Mouse (Mus musculus) cerebellum, adult 11 months (tissue): Measurements from ENCODE around the gene Ccdc92.

Source experiments
- DNase-seq: peaks from one replicate; pipeline ENCODE4 v3.0.0; 2022

Ccdc92 gene

DNA sequence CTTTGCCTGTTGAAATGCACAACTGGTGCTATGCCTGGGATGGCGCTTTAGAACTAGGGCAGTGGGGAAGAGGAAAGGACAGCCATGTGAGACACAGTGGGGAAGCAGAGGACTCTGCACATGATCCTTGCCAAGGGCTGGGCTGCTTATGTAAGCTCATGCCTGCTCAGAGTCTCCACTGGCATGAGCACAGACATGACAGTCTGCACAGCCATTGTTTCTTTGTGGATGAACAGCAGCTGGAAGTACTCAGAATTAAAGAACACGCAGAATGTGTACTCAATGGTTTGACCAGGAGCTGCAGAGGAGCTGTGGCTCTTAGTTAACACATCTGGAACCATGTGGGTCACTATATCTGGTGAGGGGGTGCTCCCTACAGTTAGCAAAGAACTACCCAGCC is 9.1 kb downstream of the Ccdc92 start:
- DNase-seq = peak; percentile 79

DNA sequence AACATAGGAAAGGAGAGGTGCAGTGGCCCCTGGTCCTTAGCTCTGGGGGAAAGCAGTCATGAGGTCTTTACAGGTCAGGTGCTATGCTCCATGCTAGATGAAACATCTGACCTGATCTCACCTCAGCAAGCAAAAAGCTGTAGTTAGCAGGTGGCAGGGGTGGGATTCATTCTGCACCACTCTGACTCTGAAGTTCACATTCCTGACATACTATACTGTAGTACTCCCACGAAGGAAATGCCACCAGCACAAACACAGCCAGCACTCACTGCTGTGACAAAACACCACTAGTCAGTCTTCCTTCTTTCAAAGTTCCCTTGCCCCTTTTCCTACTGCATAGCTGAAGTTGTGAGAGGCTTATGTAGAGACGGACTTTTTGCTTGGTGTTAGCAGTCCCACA is 9.9 kb downstream of the Ccdc92 start:
- no peak for DNase-seq

DNA sequence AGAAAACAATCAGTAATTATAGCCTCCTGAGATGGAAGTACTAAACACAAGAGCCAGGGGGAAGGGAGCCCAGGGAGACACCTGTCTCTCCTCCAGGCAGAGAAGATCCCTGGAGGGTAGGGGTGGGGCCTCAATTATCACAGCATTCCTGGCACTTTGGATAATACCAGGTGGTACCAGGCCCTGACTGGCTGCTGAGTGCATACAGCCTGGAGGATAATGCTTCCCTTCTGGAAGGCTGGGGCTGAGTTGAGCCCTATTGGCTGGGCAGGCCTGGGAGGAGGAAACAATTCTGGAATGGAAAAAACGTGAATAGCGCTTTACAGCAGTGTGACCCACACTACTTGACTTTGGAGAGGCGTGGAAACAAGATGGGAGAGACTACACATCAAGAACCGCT is 10.7 kb downstream of the Ccdc92 start:
- no peak for DNase-seq

DNA sequence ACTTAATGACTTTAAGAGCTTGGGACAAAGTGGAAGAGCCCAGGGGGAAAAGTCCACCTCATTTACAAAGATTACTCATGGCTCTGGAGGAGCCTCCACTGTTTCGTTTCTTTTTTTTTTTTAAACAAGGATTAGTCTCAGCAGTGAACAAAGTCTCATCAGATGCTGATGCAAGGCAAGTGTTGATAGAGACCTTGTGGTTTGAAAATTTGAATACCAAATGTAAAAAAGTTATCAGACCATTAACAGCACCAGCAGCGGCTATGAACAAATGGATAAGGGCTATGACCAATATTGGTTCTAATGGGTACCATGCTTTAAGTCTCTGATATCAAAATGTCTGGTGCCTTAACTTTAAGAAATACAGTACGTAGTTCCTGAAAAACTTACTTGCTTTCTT is 13.2 kb downstream of the Ccdc92 start:
- no peak for DNase-seq

DNA sequence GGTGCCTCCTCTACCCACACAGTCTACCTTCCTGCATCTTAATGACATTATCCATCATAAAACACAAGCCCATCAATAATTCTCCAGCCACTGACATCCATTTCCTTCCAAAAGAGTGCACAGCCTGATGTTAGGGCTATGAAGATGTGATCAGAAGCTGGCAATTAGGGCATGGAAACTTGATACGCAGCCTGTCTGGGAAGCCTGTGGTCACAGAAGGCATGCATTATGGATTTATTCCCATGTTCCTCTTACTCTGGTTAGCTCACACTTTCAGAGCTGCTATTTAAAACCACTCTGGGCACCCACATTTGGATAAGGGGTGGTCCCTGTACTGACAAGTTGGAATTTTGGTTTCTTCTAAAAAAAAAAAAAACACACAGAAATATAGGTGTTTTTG is 15.2 kb downstream of the Ccdc92 start:
- DNase-seq = no peak

DNA sequence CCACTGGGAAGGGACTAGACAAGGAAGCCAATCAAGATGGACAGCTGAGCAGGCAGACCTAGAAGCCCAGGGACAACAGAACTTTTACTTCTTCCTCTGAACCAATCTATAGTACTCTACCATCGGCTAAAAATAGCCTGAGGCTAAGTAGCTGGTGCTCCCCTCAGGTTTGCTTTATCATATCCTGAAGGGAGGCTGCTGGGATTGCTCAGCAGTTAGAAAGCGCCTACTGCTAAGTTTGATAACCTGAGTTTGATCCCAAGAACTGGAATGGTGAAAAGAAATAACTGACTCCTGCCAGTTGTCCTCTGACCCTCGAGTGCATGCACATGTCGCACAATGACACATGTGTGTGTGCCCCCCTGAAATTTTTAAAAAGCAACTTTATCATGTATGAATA is 17.3 kb downstream of the Ccdc92 start:
- DNase-seq = no peak

DNA sequence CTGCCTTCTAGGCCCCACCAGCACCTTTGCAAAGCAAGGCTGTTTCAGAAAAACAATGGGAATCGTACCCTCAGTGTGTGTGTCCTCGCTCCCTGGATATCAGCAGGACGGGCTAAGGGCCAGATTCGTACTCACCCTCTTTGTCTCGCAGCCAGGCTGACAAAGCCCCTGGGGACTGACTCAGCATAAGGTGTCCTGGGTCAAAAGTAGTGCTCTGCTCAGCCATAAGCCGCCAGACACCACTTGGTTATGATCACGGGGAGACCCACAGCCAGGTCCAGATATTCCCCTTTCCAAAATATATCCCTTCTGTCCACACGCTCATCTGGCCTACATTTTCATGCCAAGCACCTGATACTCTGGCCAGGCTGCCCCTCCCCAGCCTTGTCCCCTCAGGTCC is 18.8 kb downstream of the Ccdc92 start:
- DNase-seq = peak; percentile 50

DNA sequence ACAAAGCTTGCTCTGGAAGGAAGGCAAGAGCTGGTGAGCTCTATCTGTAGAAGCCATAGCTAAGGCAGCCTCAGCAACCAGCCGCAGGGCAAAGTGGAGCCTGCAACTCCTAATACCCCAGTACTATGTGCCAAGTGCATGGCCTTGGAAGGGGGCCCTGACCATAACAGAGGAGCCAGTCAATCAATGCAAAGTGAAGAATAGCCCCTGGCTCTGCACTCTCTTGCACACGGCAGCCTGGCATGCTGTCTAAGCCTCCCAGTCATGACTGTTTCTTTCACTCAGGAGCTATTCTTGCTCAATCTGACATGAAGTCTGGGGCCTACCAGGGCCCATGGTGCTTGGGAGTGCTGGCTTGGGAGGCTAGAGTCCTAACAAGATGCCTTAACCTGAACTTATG is 21.6 kb downstream of the Ccdc92 start:
- DNase-seq = no peak

DNA sequence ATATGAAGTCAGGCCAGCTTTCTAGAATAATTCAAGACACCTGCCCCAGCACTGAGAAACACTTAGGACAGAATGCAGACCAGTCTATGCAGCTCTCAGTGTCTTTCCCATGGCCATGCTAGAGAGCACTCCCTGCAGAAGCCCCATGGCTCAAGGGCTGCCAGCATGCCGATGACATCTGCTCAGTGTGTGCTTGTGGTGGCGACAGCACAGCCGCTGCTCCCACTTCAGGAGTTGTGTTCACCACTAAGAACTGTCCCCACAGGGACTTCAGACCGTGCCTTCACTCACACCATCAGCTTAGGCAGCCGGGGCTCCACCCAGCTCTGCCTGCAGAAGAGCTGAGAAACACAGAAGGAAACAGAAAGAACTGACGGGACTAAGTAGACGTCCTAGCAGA is 22.0 kb downstream of the Ccdc92 start:
- DNase-seq = no peak

DNA sequence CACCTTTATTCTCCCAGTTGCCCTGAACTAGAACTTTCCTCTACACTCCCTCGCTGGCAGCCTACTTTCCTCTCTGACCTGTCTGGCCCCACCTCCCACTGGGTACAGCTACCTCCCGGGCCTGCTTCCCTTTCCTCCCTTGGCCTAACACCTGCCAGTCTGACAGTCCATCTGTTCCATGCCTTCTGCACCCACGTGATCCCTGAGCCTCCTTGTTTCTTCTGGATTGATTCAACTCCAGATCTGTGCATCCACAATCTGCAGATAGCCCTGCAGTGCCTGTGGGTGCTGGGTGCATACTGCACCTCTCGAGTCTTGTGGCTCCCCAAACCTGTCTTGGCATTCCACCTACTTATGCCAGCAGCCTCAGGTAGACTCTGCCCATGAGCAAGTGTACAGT is 25.6 kb downstream of the Ccdc92 start:
- peak; percentile 91 for DNase-seq

DNA sequence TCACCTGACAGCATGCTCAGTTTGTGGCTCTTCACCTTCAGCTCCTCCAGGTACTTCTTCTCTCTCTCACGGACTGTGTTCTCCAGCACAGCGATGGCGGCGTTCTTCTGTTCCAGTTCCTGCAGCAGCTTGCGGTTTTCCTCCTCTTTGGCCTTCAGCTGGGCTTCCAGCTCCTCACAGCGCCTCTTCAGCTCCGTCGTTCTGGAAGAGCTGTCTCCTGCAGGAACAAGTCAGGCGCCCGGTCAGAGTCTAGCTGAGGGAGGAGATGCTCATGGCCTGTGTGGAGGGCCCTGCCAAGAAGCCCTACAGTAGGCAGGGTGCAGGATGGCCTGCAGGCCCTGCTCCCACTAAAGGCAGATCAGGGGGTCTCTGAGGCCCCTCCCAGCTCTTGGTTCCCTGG is 26.1 kb downstream of the Ccdc92 start:
- DNase-seq = peak; percentile 52

DNA sequence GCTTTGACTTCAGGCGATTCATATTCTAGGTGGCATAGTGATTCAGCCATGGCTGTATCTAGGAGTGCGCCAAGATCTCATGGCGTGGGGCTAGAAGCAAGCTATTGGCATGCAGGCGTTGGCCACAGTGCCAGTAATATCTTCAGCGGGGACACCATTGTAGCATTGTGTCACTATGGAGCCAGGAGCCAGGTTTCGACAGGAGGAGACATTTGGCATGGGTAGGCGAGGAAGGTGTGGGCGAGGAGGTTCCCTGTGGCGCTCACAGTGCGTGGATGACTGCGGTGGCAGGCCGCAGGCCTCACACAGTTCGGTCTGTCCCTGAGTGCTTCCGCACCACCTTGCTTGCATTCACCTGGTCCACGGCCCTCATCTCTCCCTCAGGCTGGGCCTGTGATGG is 27.0 kb downstream of the Ccdc92 start:
- DNase-seq = peak; percentile 88

DNA sequence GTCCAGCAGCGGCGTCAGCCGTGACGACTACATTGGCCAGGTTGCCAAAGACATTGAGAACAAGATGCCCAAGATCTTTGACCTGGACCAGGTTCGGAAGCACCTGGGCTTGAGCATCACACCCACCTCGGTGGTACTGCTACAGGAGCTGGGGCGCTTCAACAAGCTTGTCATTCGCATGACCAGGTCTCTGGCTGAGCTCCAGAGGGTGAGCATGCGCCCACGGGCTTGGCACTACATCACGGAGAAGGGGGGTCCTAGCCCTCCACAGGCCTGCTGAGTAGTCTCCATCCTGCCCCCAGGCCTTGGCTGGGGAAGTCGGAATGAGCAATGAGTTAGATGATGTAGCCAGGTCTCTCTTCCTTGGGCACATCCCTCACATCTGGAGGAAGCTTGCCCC is 31.9 kb downstream of the Ccdc92 start:
- DNase-seq = no peak

DNA sequence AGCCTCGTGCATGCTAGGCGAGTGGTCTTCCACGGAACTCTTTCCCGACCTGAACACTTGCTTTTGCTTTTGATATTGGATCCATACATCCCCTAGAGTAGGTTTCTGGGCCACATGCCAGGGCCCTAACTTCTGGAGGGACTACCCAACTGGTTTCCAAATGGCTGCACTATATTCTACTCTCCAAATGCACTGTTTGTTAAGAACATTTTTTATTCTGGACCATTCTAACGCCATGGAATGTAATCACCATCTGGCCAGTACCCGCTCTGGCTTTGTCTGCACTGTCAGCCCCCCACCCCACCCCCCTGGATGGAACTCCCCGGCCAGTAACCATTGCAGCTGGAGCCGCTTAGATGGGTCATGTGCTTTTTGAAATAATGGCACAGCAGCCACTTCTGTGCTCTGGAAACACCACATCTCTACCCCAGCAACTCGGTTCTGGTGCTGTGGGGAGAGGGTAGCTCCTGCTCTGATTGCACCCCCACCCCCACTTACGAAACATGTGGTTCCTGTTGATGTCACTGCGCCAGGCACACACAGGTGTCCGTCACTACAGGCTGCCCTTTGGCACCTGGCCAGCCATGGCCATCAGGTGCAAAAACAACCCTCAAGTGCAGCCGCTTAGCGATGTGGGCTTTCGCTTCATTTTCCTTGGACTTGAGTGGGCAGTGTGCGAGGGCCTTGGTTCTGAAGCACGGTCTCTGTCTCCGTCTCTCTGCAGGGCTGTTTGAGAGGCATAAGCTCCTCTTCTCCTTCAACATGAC is 39.9 kb downstream of the Ccdc92 start:
- DNase-seq = no peak

DNA sequence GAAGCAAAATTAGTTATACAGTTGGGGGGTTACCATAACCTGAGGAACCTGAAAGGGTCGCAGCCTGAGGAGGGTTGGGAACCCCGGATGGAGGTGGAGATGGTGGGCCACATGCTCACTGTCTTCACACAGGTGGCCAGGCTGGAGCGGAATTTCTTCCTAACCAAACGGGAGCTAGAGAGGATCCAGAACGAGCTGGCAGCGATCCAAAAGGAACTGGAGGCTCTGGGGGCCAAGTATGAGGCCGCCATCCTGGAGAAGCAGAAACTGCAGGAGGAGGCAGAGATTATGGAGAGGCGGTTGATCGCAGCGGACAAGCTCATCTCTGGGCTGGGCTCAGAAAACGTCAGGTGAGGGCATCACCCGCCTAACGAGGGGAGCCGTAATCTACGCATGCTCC is 45.2 kb downstream of the Ccdc92 start:
- DNase-seq = no peak

DNA sequence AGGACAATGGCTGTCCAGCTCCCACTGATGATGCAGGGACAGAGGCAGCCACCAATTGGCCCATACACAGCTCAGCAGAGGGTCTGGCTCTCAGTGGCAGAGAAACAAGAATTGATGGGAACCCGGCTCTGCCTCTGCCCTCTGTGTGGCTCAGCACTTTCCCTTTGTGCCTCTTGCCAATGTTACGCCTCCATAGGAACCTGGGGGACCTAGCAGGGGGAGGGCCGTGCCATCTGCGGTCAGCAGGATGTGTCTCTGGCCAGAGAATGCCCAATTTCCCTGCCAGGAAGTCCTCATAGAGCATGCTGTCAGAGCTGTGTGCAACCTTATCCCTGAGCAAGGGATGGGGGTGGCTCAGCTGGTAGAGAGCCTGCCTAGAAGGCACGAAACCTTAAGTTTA is 47.4 kb downstream of the Ccdc92 start:
- DNase-seq = peak; percentile 85

DNA sequence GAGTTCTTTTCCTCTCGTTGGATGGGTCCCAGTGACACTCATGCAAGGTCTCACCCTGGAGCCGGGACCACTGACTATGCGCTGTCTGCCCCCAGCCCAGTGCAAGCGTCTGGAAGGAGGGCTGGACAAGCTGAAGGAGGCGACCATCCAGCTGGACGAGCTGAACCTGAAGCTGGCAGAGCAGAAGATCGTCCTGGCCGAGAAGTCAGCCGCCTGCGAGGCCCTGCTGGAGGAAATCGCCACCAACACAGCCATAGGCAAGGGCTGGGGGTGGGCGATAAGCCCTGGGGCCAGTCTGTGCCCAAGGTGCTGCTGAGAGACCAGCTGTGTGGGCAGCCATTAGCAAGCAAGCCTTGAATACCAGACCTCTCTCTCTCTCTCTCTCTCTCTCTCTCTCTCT is 49.8 kb downstream of the Ccdc92 start:
- DNase-seq = no peak

DNA sequence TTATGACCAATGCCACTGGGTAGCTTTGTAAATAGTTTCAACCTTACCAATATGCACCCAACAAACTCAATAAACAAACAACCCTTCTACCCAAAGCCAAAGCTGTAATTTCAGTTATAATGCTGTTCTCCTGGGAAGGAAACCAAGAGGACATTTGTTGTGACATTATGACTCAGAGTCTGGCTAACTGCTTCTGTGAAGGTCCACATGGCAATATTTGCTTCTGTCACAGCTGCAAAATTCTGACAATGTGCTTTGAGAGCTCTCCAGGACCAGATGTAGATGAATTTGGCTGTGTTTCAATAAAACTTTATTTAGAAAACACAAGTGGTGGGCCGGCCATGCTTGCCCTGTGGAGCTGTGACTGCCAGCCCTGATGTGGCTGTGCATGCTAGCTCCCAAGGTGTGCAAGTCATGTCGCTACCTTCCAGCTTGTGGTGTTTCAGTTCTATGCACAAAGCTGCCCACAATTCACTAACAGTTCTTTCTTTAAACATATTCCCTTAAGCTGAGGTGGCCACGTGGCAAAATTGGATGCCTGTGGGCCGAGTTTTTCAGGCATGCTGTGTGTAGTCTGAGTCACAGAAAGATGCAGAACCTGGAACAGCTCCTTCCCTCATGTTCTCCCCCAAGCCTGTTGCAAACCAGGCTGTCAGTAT is 52.4 kb downstream of the Ccdc92 start:
- peak; percentile 33 for DNase-seq

DNA sequence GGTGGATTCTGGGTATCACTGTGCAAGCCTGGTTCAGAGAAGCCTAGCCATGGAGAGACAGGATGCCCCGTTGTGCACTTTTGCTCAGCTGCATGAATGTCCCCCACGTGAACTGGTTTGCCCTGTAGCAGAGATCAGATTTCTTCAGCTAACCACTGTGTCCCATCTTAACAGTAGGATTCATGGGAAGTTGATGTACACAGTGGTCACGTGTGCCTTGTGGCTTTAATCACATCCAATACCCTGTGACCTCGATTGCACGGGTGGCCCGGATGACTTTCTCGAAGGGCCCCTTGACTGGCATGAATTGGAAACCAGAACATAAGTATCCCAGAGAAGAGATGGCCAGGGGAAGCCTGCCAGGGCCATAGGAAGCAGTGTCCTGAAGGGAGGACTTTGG is 70.1 kb downstream of the Ccdc92 start:
- DNase-seq = no peak

DNA sequence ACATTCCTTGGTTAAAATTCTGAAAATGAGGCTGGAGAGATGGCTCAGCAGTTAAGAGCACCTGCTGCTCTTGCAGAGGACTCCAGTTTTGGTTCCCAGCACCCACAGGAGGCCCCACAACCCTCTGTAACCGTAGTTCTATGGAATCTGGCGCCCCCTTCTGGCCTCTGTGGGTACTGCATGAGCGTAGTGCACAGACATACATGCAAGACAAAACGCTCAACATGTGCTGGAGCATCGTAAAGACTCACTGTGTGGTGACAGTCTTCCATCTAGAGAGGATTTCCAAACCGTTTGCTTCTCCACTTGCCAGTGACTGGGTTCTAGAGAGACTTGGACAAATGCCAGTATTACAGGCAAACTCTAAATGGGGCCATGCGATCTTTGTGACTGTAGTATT is 76.6 kb downstream of the Ccdc92 start:
- no peak for DNase-seq
